Mouse (Mus musculus): ENCODE measurements at regions not wholly inside any gene's neighbourhood (a gene's known extent, or its start where the extent isn't known, plus 50 kb on each side); places are given as distances from the start of the nearest gene placed in this dataset.

DNA sequence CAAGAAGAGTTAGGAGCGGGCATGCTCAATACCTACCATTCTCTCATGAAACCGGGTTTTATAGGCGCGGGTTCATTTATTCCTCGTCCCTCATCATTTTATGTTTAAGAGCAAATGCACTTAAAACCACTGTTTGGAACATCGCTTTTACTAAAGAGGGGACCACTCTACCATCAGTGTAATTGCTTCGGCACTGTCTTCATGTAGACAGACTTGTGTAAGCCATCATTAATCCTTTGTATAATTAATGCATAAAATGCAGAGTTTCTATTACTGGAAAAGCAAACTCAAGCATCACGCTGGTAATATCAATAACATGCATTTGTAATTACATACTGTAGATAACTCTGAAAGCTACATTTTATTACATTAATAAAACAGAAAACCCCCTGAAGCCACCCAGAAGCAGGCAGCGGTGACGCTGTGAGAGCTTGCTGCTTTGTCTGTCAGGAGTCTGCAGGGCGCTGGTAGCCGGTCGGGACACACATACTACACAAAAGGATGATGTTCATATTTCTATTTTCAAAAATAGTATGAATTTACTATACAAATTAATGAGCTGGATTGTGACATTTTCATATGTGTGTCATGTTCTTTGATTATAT is 99.2 kb downstream of the Zfp281 start:
- TF ChIP-seq CTCF (conservative IDR thresholded peaks at IDR 0.05 in 1 of 2, IDR thresholded peaks at IDR 0.05 in 1 of 2; ENCODE audit: low read depth in 2 of 2, low read length in 2 of 2) (no peak), RCOR1 (conservative IDR thresholded peaks at IDR 0.05; ENCODE audit: low read depth, low read length) (no peak), IRF4 (IDR thresholded peaks at IDR 0.05; ENCODE audit: low read depth, low read length) (no peak), MAZ (IDR thresholded peaks at IDR 0.05; ENCODE audit: low read depth, low read length) (no peak), MYC (IDR thresholded peaks at IDR 0.05; ENCODE audit: low read depth, low read length) (no peak), POLR2A (IDR thresholded peaks at IDR 0.05; ENCODE audit: low read depth, low read length) (no peak)

Data from CH12.LX (cell line).